Mouse (Mus musculus): ENCODE measurements around the gene Fap. TPM values are rescaled to one million over a fixed set of nuclear protein-coding genes. Genes with fewer than 3 reads are reported as not detected.

The Fap gene
- total and polyA plus RNA-seq, 2 experiments from 2014 or later, result 0.52 to 0.77 TPM

- H3K4me2 ChIP-seq (ENCODE audit: low read depth, low read length, poor library complexity, severe bottlenecking), result no peak overlapping the region
- H3K9me3 ChIP-seq (ENCODE audit: low read length), result no peaks in the 10 kb centered on the region
- DNase-seq (ENCODE audit: low spot score) (no peak), ATAC-seq (ENCODE audit: low FRiP score) (no peak)
- no peaks in the 10 kb centered on the region for H3K27me3 ChIP-seq (ENCODE audit: insufficient read depth, low read length)
- H3K9ac ChIP-seq (replicated peaks; ENCODE audit: low read length, poor library complexity, severe bottlenecking), result no peak overlapping the region
- no peaks in the 10 kb centered on the region for H3K4me1 ChIP-seq (ENCODE audit: insufficient read depth, low read length)
- H3K36me3 ChIP-seq (ENCODE audit: insufficient read depth, low read length), result no peaks in the 10 kb centered on the region
- H3K27ac ChIP-seq (ENCODE audit: low read depth, low read length), result no peak overlapping the region
- WGBS, result 83% methylated on average over 4 of the region's 4 CpGs
- no peak for TF ChIP-seq CTCF (IDR thresholded peaks at IDR 0.05)
- H3K4me3 ChIP-seq (ENCODE audit: low read depth, low read length), result no peak overlapping the region
Measured at GRCm38 (mm10) chr2:62504269-62504796, 69.5 kb downstream of the Fap start.

DNA sequence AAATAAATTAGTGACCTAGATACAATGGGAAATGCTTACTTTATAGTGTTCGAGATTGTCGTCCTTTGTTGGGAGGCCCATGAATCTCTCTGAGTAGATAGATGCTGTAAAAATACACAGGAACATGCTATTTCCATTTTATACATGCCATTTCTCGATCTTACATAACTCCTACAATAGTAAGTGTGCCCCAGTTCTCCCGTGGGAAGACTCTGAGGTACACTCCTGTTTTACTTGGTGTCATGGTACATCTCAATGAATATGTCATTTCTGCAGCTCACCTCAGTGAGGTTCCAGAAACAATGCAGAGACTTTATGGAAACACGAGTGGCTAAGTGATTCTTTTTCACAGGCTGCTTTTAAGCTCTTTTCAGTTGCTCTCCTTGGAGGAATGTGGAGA is 70.5 kb downstream of the Fap start:
- no peaks in the 10 kb centered on the region for H3K36me3 ChIP-seq (ENCODE audit: insufficient read depth, low read length)
- H3K4me3 ChIP-seq (ENCODE audit: low read depth, low read length), result no peak overlapping the region
- H3K4me1 ChIP-seq (ENCODE audit: insufficient read depth, low read length), result no peaks in the 10 kb centered on the region
- H3K4me2 ChIP-seq (ENCODE audit: low read depth, low read length, poor library complexity, severe bottlenecking), result no peak overlapping the region
- 75% methylated on average over 5 of the region's 5 CpGs for WGBS
- TF ChIP-seq CTCF (IDR thresholded peaks at IDR 0.05), result no peak
- H3K9me3 ChIP-seq (ENCODE audit: low read length), result no peaks in the 10 kb centered on the region
- ATAC-seq (ENCODE audit: low FRiP score), result no peak
- DNase-seq (ENCODE audit: low spot score), result no peak
- no peak overlapping the region for H3K27ac ChIP-seq (ENCODE audit: low read depth, low read length)
- H3K27me3 ChIP-seq (ENCODE audit: insufficient read depth, low read length), result no peaks in the 10 kb centered on the region
- no peak overlapping the region for H3K9ac ChIP-seq (replicated peaks; ENCODE audit: low read length, poor library complexity, severe bottlenecking)

DNA sequence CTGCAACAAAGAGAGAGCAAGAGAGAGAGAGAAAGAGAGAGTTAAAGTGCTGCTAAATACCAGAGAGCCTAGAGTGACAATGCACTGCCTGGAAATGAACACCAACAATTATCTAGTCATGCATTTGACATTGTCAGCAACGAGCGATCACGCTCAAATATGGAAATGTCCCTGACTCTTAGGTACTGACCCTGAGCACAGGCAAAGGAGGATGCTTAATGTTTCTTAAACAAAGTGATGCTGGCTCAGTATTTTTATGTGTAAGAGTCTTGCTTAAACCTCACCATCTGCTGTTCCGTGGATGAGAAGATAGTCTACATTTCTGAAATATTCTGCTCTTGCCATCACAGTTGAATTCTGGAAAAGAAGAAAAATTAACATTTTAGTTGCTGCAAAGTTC is 71.4 kb downstream of the Fap start:
- 80% methylated on average over 4 of the region's 4 CpGs for WGBS
- H3K36me3 ChIP-seq (ENCODE audit: insufficient read depth, low read length), result no peaks in the 10 kb centered on the region
- no peak overlapping the region for H3K4me2 ChIP-seq (ENCODE audit: low read depth, low read length, poor library complexity, severe bottlenecking)
- no peaks in the 10 kb centered on the region for H3K9me3 ChIP-seq (ENCODE audit: low read length)
- no peak for DNase-seq (ENCODE audit: low spot score)
- H3K9ac ChIP-seq (replicated peaks; ENCODE audit: low read length, poor library complexity, severe bottlenecking), result no peak overlapping the region
- H3K4me3 ChIP-seq (ENCODE audit: low read depth, low read length), result no peak overlapping the region
- no peak for ATAC-seq (ENCODE audit: low FRiP score)
- no peak for TF ChIP-seq CTCF (IDR thresholded peaks at IDR 0.05)
- no peak overlapping the region for H3K27ac ChIP-seq (ENCODE audit: low read depth, low read length)
- no peaks in the 10 kb centered on the region for H3K4me1 ChIP-seq (ENCODE audit: insufficient read depth, low read length)
- H3K27me3 ChIP-seq (ENCODE audit: insufficient read depth, low read length), result no peaks in the 10 kb centered on the region

GRCm38 (mm10) chr2:62498821-62499220 is 75.1 kb downstream of the Fap start:
- Histone ChIP-seq H3K9ac (replicated peaks; ENCODE audit: low read length, poor library complexity, severe bottlenecking) (no peak overlapping the region), H3K27ac (ENCODE audit: low read depth, low read length) (no peak overlapping the region), H3K4me3 (ENCODE audit: low read depth, low read length) (no peak overlapping the region), H3K4me1 (ENCODE audit: insufficient read depth, low read length) (no peaks in the 10 kb centered on the region), H3K4me2 (ENCODE audit: low read depth, low read length, poor library complexity, severe bottlenecking) (no peak overlapping the region), H3K27me3 (ENCODE audit: insufficient read depth, low read length) (no peaks in the 10 kb centered on the region), H3K9me3 (ENCODE audit: low read length) (no peaks in the 10 kb centered on the region), H3K36me3 (ENCODE audit: insufficient read depth, low read length) (no peaks in the 10 kb centered on the region)
- DNase-seq (ENCODE audit: low spot score) (no peak), ATAC-seq (ENCODE audit: low FRiP score) (no peak)
- 94% methylated on average over 5 of the region's 5 CpGs for WGBS
- no peak for TF ChIP-seq CTCF (IDR thresholded peaks at IDR 0.05)

DNA sequence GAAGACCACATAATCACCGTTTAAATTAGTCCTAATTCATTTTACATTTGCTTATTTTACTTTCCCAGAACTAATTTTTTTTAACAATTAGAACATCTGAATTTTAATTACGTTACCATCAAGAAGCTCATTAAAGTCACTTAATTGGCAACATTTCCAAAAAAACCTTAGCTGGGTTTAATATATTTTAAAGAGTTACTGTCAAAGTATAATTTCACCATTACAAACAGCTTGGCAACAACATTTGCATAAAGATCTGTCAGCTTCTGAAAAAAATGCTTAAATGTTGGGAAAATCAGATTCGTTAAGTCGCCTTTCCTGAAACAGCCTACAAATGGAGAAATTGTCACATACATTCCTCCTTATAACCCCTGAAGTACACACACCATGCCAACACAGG is 75.8 kb downstream of the Fap start:
- 83% methylated on average over 4 of the region's 4 CpGs for WGBS
- no peak overlapping the region for H3K27ac ChIP-seq (ENCODE audit: low read depth, low read length)
- no peak for TF ChIP-seq CTCF (IDR thresholded peaks at IDR 0.05)
- H3K9me3 ChIP-seq (ENCODE audit: low read length), result no peaks in the 10 kb centered on the region
- no peak overlapping the region for H3K9ac ChIP-seq (replicated peaks; ENCODE audit: low read length, poor library complexity, severe bottlenecking)
- no peaks in the 10 kb centered on the region for H3K36me3 ChIP-seq (ENCODE audit: insufficient read depth, low read length)
- H3K4me3 ChIP-seq (ENCODE audit: low read depth, low read length), result no peak overlapping the region
- no peaks in the 10 kb centered on the region for H3K27me3 ChIP-seq (ENCODE audit: insufficient read depth, low read length)
- ATAC-seq (ENCODE audit: low FRiP score) (no peak), DNase-seq (ENCODE audit: low spot score) (no peak)
- H3K4me2 ChIP-seq (ENCODE audit: low read depth, low read length, poor library complexity, severe bottlenecking), result no peak overlapping the region
- no peaks in the 10 kb centered on the region for H3K4me1 ChIP-seq (ENCODE audit: insufficient read depth, low read length)

GRCm38 (mm10) chr2:62497333-62498002 is 76.4 kb downstream of the Fap start:
- Histone ChIP-seq H3K36me3 (ENCODE audit: insufficient read depth, low read length) (no peaks in the 10 kb centered on the region), H3K4me1 (ENCODE audit: insufficient read depth, low read length) (no peaks in the 10 kb centered on the region), H3K4me3 (ENCODE audit: low read depth, low read length) (no peak overlapping the region), H3K27me3 (ENCODE audit: insufficient read depth, low read length) (no peaks in the 10 kb centered on the region), H3K4me2 (ENCODE audit: low read depth, low read length, poor library complexity, severe bottlenecking) (no peak overlapping the region), H3K27ac (ENCODE audit: low read depth, low read length) (no peak overlapping the region), H3K9me3 (ENCODE audit: low read length) (no peaks in the 10 kb centered on the region), H3K9ac (replicated peaks; ENCODE audit: low read length, poor library complexity, severe bottlenecking) (no peak overlapping the region)
- 69% methylated on average over 5 of the region's 5 CpGs for WGBS
- ATAC-seq (ENCODE audit: low FRiP score), result no peak
- DNase-seq (ENCODE audit: low spot score), result no peak
- no peak for TF ChIP-seq CTCF (IDR thresholded peaks at IDR 0.05)

All from midbrain, postnatal 0 days (tissue).